Mouse (Mus musculus): ENCODE measurements at regions not wholly inside any gene's neighbourhood (a gene's known extent, or its start where the extent isn't known, plus 50 kb on each side); places are given as distances from the start of the nearest gene placed in this dataset.

DNA sequence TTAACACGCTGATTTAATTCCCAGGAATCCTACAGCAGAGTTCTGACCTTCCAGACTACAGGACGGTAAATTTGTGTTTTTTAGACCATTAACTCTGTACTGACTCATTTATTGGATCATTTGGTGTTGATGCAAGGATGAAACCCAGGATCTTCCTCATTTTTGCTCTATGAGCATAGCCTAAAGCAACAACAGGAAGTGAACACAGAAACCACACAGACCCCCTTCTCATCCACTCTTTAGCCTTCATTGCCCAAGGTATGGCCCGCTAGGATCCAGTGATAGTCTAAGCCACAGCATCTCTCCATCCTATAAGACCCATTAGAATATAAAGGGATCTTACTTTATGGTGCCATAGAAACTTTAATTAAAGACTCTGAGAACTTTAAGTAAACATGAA, 56.5 kb upstream of the Grin2b start:
- H3K9me3 ChIP-seq (ENCODE audit: low read length) = no peaks in the 10 kb centered on the region
- H3K4me2 ChIP-seq (ENCODE audit: low read depth, low read length) = no peak overlapping the region
- H3K27ac ChIP-seq = no peak overlapping the region
- no peak overlapping the region for H3K4me3 ChIP-seq (ENCODE audit: low read length)
- DNase-seq (ENCODE audit: low spot score) (no peak), ATAC-seq (no peak)
- no peaks in the 10 kb centered on the region for H3K4me1 ChIP-seq (ENCODE audit: insufficient read depth, low read length)
- TF ChIP-seq CTCF (IDR thresholded peaks at IDR 0.05; ENCODE audit: low read depth) = no peak
- no peaks in the 10 kb centered on the region for H3K27me3 ChIP-seq (ENCODE audit: insufficient read depth, low read length)
- H3K36me3 ChIP-seq (ENCODE audit: insufficient read depth, low read length) = no peaks in the 10 kb centered on the region
- 82% methylated on average over 3 of the region's 3 CpGs for WGBS
- no peak overlapping the region for H3K9ac ChIP-seq (replicated peaks; ENCODE audit: low read length)

DNA sequence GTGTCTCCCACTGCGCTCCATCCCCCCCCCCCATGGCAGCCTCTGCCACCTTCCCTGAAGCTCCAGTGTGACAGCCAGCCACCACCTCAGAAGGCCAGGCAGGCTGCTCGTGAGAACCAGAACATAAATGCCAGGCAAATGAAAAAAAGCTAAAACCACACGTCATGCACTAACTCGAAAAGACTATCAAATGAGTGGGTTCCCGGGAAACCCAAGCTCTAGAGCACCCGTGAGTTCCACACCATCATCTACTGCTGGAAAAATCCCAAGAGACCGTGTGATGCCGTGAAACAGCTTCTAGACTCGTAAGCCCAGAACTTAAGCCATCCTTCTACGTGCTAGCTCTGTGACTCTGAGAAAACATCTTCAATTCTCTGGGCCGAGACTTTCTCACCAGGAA, 62.2 kb upstream of the Grin2b start:
- no peak for TF ChIP-seq CTCF (IDR thresholded peaks at IDR 0.05; ENCODE audit: low read depth)

DNA sequence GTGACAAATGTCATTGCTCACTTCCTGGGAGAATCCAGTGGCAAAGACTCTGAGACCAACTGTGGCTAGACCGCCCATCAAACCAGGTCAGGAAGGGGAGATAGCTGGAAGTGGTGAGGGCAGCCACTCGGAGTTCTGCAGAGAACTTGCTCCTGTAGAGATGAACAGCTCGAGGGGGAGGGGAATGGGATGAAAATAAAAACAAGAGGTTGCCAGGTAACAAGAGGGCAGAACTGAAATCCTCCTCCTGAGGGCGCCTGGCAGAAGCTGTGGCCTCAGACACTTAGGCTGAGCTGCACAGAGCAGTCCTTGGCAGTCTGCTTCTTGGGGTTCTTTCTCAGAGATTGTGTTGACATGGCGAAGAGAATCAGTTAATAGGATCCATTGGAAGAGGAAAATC, 65.7 kb upstream of the Grin2b start:
- DNase-seq (ENCODE audit: low spot score) (peak; percentile 22), ATAC-seq (peak; percentile 63; the same call in 1 of the 2 replicates)
- peak; percentile 18; the same call in 1 of the 2 replicates for TF ChIP-seq CTCF (IDR thresholded peaks at IDR 0.05; ENCODE audit: low read depth)
- no peak overlapping the region for H3K4me3 ChIP-seq (ENCODE audit: low read length)
- no peak overlapping the region for H3K4me2 ChIP-seq (ENCODE audit: low read depth, low read length)
- H3K4me1 ChIP-seq (ENCODE audit: insufficient read depth, low read length) = 0 out of 2 replicates have a peak, but pooled peaks cover 6% of the 10 kb centered on the region
- no peak overlapping the region for H3K9ac ChIP-seq (replicated peaks; ENCODE audit: low read length)
- 27% methylated on average over 5 of the region's 5 CpGs for WGBS
- no peaks in the 10 kb centered on the region for H3K27me3 ChIP-seq (ENCODE audit: insufficient read depth, low read length)
- H3K36me3 ChIP-seq (ENCODE audit: insufficient read depth, low read length) = no peaks in the 10 kb centered on the region
- H3K9me3 ChIP-seq (ENCODE audit: low read length) = no peaks in the 10 kb centered on the region
- no peak overlapping the region for H3K27ac ChIP-seq

More for the DNA sequence above, 62.2 kb upstream of the Grin2b start:
- Histone ChIP-seq H3K9me3 (ENCODE audit: low read length) (no peaks in the 10 kb centered on the region), H3K4me2 (ENCODE audit: low read depth, low read length) (no peak overlapping the region), H3K4me1 (ENCODE audit: insufficient read depth, low read length) (0 out of 2 replicates have a peak, but pooled peaks cover 3% of the 10 kb centered on the region), H3K36me3 (ENCODE audit: insufficient read depth, low read length) (no peaks in the 10 kb centered on the region), H3K27me3 (ENCODE audit: insufficient read depth, low read length) (no peaks in the 10 kb centered on the region), H3K4me3 (ENCODE audit: low read length) (no peak overlapping the region), H3K9ac (replicated peaks; ENCODE audit: low read length) (no peak overlapping the region), H3K27ac (no peak overlapping the region)
- DNase-seq (ENCODE audit: low spot score) (no peak), ATAC-seq (no peak)
- WGBS = 90% methylated on average over 11 of the region's 11 CpGs

DNA sequence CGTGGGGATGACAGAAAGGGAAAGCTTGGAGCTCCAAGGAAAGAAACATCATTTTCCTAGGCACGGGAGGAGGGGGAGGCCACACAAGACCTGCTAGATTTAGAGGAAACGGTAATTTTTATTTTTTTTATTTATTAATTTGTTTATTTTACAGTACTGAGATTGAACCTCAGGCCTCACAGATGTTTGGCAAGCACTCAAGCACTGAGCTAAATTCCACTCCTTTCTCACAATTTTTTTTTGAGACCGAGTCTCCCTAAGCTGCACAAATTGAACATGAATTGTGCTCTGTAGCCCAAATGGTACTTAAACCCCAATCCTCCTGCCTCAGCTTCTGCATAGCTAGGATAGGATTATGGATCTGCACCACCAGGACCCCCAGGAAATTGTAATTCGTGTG, 66.1 kb upstream of the Grin2b start:
- WGBS = 45% methylated on average over 5 of the region's 5 CpGs
- Histone ChIP-seq H3K27me3 (ENCODE audit: insufficient read depth, low read length) (no peaks in the 10 kb centered on the region), H3K4me3 (ENCODE audit: low read length) (no peak overlapping the region), H3K9ac (replicated peaks; ENCODE audit: low read length) (no peak overlapping the region), H3K4me2 (ENCODE audit: low read depth, low read length) (no peak overlapping the region), H3K4me1 (ENCODE audit: insufficient read depth, low read length) (0 out of 2 replicates have a peak, but pooled peaks cover 6% of the 10 kb centered on the region), H3K36me3 (ENCODE audit: insufficient read depth, low read length) (no peaks in the 10 kb centered on the region), H3K27ac (no peak overlapping the region), H3K9me3 (ENCODE audit: low read length) (no peaks in the 10 kb centered on the region)
- no peak for DNase-seq (ENCODE audit: low spot score)
- no peak for ATAC-seq
- TF ChIP-seq CTCF (IDR thresholded peaks at IDR 0.05; ENCODE audit: low read depth) = no peak

DNA sequence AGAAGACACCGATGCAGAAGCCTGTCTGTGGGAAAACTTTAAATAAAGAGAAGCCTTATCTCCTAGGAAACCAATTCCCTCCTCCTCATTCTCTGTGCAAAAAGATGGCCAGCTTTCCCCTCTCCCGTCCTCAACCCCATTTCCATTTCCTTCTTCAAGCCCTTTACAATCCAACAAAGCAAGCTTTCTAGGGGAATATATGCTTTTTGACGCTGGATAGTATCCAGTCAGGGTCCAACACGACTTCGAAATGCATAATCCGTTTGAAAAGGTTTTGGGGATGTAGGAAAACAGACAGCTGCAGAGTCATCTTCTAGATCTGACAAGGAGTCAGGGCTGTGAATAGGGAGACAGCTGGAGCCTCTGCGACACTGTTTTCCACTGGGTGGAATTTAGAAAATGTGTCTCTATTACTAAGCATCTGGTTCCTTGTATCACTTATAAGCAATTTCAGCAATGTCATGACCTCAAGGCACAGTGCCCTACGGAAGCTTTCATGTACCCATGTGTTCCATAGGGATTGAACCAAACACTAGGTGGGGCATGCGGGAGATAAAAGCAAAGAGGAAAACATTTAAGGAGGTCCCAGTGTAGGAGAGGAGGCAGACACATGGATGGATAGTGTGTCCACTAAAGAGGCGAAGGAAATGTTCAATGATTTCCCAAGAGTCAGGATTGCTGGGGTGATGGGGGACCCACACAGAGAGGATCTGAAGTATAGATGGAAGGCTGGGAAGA, 68.4 kb upstream of the Grin2b start:
- H3K27me3 ChIP-seq (ENCODE audit: insufficient read depth, low read length) = no peaks in the 10 kb centered on the region
- no peaks in the 10 kb centered on the region for H3K9me3 ChIP-seq (ENCODE audit: low read length)
- WGBS = 40% methylated on average over 10 of the region's 10 CpGs
- no peak overlapping the region for H3K4me3 ChIP-seq (ENCODE audit: low read length)
- H3K4me2 ChIP-seq (ENCODE audit: low read depth, low read length) = no peak overlapping the region
- H3K27ac ChIP-seq = peak overlapping the region; percentile 22; the same call in 1 of the 2 replicates
- no peaks in the 10 kb centered on the region for H3K36me3 ChIP-seq (ENCODE audit: insufficient read depth, low read length)
- H3K9ac ChIP-seq (replicated peaks; ENCODE audit: low read length) = no peak overlapping the region
- 0 out of 2 replicates have a peak, but pooled peaks have one; percentile 45 for ATAC-seq
- TF ChIP-seq CTCF (IDR thresholded peaks at IDR 0.05; ENCODE audit: low read depth) = no peak
- peak; percentile 19 for DNase-seq (ENCODE audit: low spot score)
- 0 out of 2 replicates have a peak, but pooled peaks cover 6% of the 10 kb centered on the region for H3K4me1 ChIP-seq (ENCODE audit: insufficient read depth, low read length)

DNA sequence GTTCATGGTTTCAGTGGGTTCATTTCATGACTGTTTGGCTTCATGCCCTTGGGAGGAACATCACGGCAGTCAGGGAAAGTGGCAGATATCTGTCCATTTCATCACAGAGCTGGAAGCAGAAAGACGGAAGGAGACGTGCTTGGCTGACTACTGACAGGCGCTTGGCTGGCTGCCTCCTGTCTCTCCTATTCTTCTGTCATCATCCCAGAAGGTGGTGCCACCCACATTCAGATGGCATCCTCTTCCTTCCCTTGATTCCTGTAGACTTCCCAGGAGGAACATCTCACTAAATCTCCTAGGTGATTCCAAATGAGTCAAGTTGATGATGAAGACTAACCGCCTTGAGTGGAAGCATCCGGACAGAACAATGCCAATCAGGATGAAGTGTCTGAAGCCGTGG, 71.6 kb upstream of the Grin2b start:
- WGBS = 75% methylated on average over 7 of the region's 7 CpGs
- no peak for ATAC-seq

More for the DNA sequence above, 71.6 kb upstream of the Grin2b start:
- DNase-seq (ENCODE audit: low spot score) = no peak
- no peak overlapping the region for H3K27ac ChIP-seq
- TF ChIP-seq CTCF (IDR thresholded peaks at IDR 0.05; ENCODE audit: low read depth) = no peak
- no peaks in the 10 kb centered on the region for H3K36me3 ChIP-seq (ENCODE audit: insufficient read depth, low read length)
- no peaks in the 10 kb centered on the region for H3K27me3 ChIP-seq (ENCODE audit: insufficient read depth, low read length)
- H3K9me3 ChIP-seq (ENCODE audit: low read length) = no peaks in the 10 kb centered on the region
- no peak overlapping the region for H3K4me3 ChIP-seq (ENCODE audit: low read length)
- no peak overlapping the region for H3K9ac ChIP-seq (replicated peaks; ENCODE audit: low read length)
- no peak overlapping the region for H3K4me2 ChIP-seq (ENCODE audit: low read depth, low read length)
- 0 out of 2 replicates have a peak, but pooled peaks cover 5% of the 10 kb centered on the region for H3K4me1 ChIP-seq (ENCODE audit: insufficient read depth, low read length)
